ENCODE assay signal across 11 mouse cellular contexts in the genomic region with DNA sequence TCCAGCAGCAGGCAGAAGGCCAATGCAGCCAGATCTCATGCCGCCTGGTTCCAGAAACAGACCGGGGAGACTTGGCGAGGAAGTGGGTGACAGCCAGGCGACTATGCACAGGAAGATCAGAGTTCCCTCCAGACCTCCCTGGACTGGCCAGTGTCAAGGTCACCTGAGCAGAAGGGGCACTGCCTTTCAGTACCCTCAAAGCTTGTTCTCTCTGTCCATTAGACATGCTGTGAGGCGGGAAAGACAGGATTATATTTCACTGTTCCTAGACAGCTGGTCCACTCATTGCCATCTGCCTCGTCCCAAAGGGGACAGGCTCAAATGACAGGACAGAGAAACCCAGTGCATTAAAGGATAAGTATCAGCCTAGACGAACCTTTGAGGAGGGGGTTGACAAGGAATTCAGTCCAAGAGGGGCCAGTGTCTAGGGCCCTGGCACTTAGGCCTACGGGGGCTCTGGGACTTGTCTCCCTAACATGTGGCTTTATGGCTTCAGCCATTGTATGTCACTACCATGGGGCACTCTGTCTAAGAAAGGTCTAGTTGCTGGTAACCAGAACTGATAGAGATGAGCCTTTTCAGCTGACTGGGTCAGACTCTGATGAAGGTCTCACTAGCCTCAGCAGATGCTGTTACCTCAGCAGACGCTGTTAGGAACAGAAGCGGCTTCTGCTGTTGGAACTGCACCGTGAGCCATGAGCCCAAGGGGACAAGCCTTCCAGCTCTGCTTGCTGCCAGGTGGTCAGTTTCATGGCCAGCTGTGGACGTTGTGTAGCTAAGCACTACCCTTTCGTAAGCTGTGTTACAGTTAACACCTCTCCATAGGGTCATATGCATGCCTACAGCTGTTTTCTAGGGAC. TPM values are rescaled to one million over a fixed set of nuclear protein-coding genes. Genes with fewer than 3 reads are reported as not detected.
DNase-seq lines count a peak whose midpoint lies in the region; ATAC-seq and TF ChIP-seq lines count a peak whose summit lies in the region.
"Had no signal": no experiment of that assay in that cellular context is flagged by ENCODE, and none has a peak within 500 bp of the region (broad histone marks: within the 10 kb centered on the region; RNA-seq: fewer than 3 reads in every experiment).

No protein-coding gene starts in this region.

- H3K27me3 ChIP-seq in heart, adult 2 months (ENCODE audit: control insufficient read depth, insufficient read depth, low read length), result no peaks in the 10 kb centered on the region
- H3K27me3 ChIP-seq in cerebellum, adult 2 months (ENCODE audit: control insufficient read depth, insufficient read depth, low read length), result no peaks in the 10 kb centered on the region
- H3K27me3 ChIP-seq in embryonic facial prominence, embryonic 11.5 days (ENCODE audit: control insufficient read depth, insufficient read depth, low read length), result no peaks in the 10 kb centered on the region
- H3K27me3 ChIP-seq: CH12.LX had no signal

- no peaks in the 10 kb centered on the region; the same call in 1 of the 2 replicates for H3K79me2 ChIP-seq in heart, adult 2 months (replicated peaks; ENCODE audit: control insufficient read depth, insufficient read depth, low read length)

- no peaks in the 10 kb centered on the region for H3K36me3 ChIP-seq in heart, adult 2 months (ENCODE audit: control insufficient read depth, insufficient read depth, low read length)
- H3K36me3 ChIP-seq in embryonic facial prominence, embryonic 11.5 days (replicated peaks; ENCODE audit: control insufficient read depth, insufficient read depth, low read depth, low read length), result no peaks in the 10 kb centered on the region

- no peak overlapping the region for H3K27ac ChIP-seq in heart, adult 2 months
- H3K27ac ChIP-seq in cerebellum, adult 2 months (ENCODE audit: insufficient read depth, low read length), result no peak overlapping the region
- no peak overlapping the region for H3K27ac ChIP-seq in embryonic facial prominence, embryonic 11.5 days (replicated peaks; ENCODE audit: low read depth, low read length)
- H3K27ac ChIP-seq: left cerebral cortex, adult 2 months had no signal

- no peak overlapping the region for H3K4me3 ChIP-seq in heart, adult 2 months
- no peak overlapping the region for H3K4me3 ChIP-seq in cerebellum, adult 2 months (replicated peaks; ENCODE audit: insufficient read depth, low read depth, low read length)
- H3K4me3 ChIP-seq in embryonic facial prominence, embryonic 11.5 days (ENCODE audit: low read depth, low read length), result no peak overlapping the region
- H3K4me3 ChIP-seq: left cerebral cortex, adult 2 months had no signal

- TF ChIP-seq CTCF in heart, adult 2 months (IDR thresholded peaks at IDR 0.05), result no peak
- TF ChIP-seq CTCF in cerebellum, adult 2 months (IDR thresholded peaks at IDR 0.05; ENCODE audit: borderline replicate concordance, insufficient read depth, low read depth, low read length), result no peak

- intact Hi-C loops in heart, adult 2 months (cut with DNase I), result no loop called here

- TF ChIP-seq EP300 in heart, adult 2 months (IDR thresholded peaks at IDR 0.05; ENCODE audit: insufficient read depth, low read depth, low read length), result no peak

- H3K9ac ChIP-seq in heart, adult 2 months (ENCODE audit: low read depth, low read length), result no peak overlapping the region
- H3K9ac ChIP-seq in embryonic facial prominence, embryonic 11.5 days (replicated peaks; ENCODE audit: low read length), result no peak overlapping the region

- 62% methylated on average over 13 of the region's 13 CpGs for WGBS in heart, adult 2 months
- WGBS in cerebellum, adult 2 months, result 31% methylated on average over 13 of the region's 13 CpGs
- 66% methylated on average over 13 of the region's 13 CpGs for WGBS in embryonic facial prominence, embryonic 11.5 days

- TF ChIP-seq POLR2A in heart, adult 2 months (IDR thresholded peaks at IDR 0.05; ENCODE audit: insufficient read depth, low read depth, low read length), result no peak
- no peak for TF ChIP-seq POLR2A in cerebellum, adult 2 months (IDR thresholded peaks at IDR 0.05; ENCODE audit: borderline replicate concordance, insufficient read depth, low read length)

- no peaks in the 10 kb centered on the region for H3K9me3 ChIP-seq in embryonic facial prominence, embryonic 11.5 days (replicated peaks; ENCODE audit: control insufficient read depth, low read length)

- peak; percentile 14 for DNase-seq in heart, postnatal 4 days
- DNase-seq in heart, adult 2 months, result no peak
- DNase-seq in cerebellum, adult 2 months, result peak; percentile 44
- no peak for DNase-seq in embryonic facial prominence, embryonic 11.5 days (ENCODE audit: low spot score)
- DNase-seq in mesoderm, embryonic 11.5 days (ENCODE audit: low read depth, low spot score), result peak; percentile 48
- no peak for DNase-seq in thymus, postnatal 36 days
- DNase-seq in thymus, postnatal 25 days, result no peak
- no peak for DNase-seq in kidney, postnatal 25 days

- H3K4me1 ChIP-seq in heart, adult 2 months (ENCODE audit: control insufficient read depth, insufficient read depth, low read length), result peaks cover 2% of the 10 kb centered on the region; the same call in 1 of the 2 replicates
- peaks cover 18% of the 10 kb centered on the region for H3K4me1 ChIP-seq in cerebellum, adult 2 months (ENCODE audit: control insufficient read depth, insufficient read depth, low read length)
- no peaks in the 10 kb centered on the region for H3K4me1 ChIP-seq in embryonic facial prominence, embryonic 11.5 days (ENCODE audit: control insufficient read depth, insufficient read depth, low read length)

- H3K4me2 ChIP-seq in embryonic facial prominence, embryonic 11.5 days (ENCODE audit: low read depth, low read length), result no peak overlapping the region

- ATAC-seq in embryonic facial prominence, embryonic 11.5 days (replicated peaks; ENCODE audit: insufficient number of reproducible peaks, low FRiP score, low TSS enrichment, low read depth), result peak; percentile 53; the same call in 1 of the 2 replicates
- ATAC-seq: intestine, embryonic 16.5 days had no signal

RNA-seq across cellular contexts. Expression of gene Mreg, which starts 40.9 kb away (rescaled TPM):
- 10 to 100 TPM; 17.7 to 21.1 TPM for total RNA-seq in heart, postnatal 4 days (2021)
- 10 to 100 TPM; 31.1 to 34.8 TPM for total RNA-seq in heart, adult 2 months (2021)
- 14.9 and 18.3 TPM in 2 replicates for polyA plus RNA-seq in heart, adult 2 months (2012; rRNA removed)
- polyA plus RNA-seq in cerebellum, adult 2 months (2012; rRNA removed), result 22.7 and 25.8 TPM in 2 replicates
- polyA plus RNA-seq in embryonic facial prominence, embryonic 11.5 days (2014; fragmentation: Nextera tagmentation; extraction: Ambion mirVana), result 24.2 and 24.7 TPM in 2 replicates

Comparison
In these comparisons a context has a peak if more than half of its experiments do, and no peak if none do; other contexts are left out.
1. DNase-seq: peak in heart, postnatal 4 days (single experiment), cerebellum, adult 2 months (2 of 2) and mesoderm, embryonic 11.5 days (single experiment); none in heart, adult 2 months (0 of 2), embryonic facial prominence, embryonic 11.5 days (single experiment), thymus, postnatal 36 days (0 of 2), thymus, postnatal 25 days (single experiment) and kidney, postnatal 25 days (0 of 2).